ENCODE assay signal across 22 mouse cellular contexts in the genomic region with DNA sequence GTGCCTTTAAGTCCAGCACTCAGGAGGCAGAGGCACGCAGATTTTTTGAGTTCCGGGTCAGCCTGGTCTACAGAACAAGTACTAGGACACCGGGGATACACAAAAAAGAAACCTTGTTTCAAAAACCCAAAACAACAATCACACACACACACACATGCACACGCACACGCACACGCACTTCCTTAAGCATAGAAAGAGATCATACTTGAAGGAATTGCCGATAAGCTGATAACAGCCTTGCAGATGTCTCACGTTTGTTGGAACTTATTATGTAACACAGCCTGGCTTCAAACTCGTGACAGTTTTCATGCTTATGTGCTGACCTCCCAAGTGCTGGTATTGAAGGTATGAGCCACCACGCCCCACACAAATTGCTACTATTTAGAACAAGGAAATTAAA.
"Had no signal": no experiment of that assay in that cellular context is flagged by ENCODE, and none has a peak within 500 bp of the region (broad histone marks: within the 10 kb centered on the region; RNA-seq: fewer than 3 reads in every experiment).

No protein-coding gene starts in this region.

- H3K4me2 ChIP-seq: kidney, embryonic 15.5 days; limb, embryonic 12.5 days; limb, embryonic 15.5 days; lung, embryonic 15.5 days; midbrain, embryonic 12.5 days; midbrain, embryonic 15.5 days; neural tube, embryonic 13.5 days had no signal

- H3K4me3 ChIP-seq: kidney, embryonic 15.5 days; left cerebral cortex, adult 2 months; limb, embryonic 12.5 days; limb, embryonic 15.5 days; lung, embryonic 15.5 days; midbrain, embryonic 12.5 days; midbrain, embryonic 15.5 days; neural tube, embryonic 13.5 days had no signal

- H3K27ac ChIP-seq: kidney, embryonic 15.5 days; left cerebral cortex, adult 2 months; limb, embryonic 12.5 days; limb, embryonic 15.5 days; liver, embryonic 14.5 days; lung, embryonic 15.5 days; macrophage; midbrain, embryonic 12.5 days; midbrain, embryonic 15.5 days; neural tube, embryonic 13.5 days; stomach, postnatal 0 days had no signal

- H3K9me3 ChIP-seq: kidney, embryonic 15.5 days; limb, embryonic 12.5 days; limb, embryonic 15.5 days; lung, embryonic 15.5 days; midbrain, embryonic 12.5 days; midbrain, embryonic 15.5 days; neural tube, embryonic 13.5 days had no signal

- DNase-seq: kidney, adult 11 months; kidney, adult 8-10 months; kidney, postnatal 10 days; kidney, postnatal 36 days; layer of hippocampus, postnatal 36 days; lung, adult 18-20 months; lung, postnatal 10 days; retina, postnatal 1 day; right cerebral cortex, postnatal 25 days; thymus, adult 2 months; thymus, postnatal 14 days had no signal

- ATAC-seq: midbrain, embryonic 15.5 days had no signal

- H3K4me1 ChIP-seq: limb, embryonic 12.5 days; midbrain, embryonic 12.5 days had no signal

- H3K36me3 ChIP-seq: kidney, embryonic 15.5 days; limb, embryonic 12.5 days; limb, embryonic 15.5 days; lung, embryonic 15.5 days; midbrain, embryonic 12.5 days; midbrain, embryonic 15.5 days; neural tube, embryonic 13.5 days had no signal

- H3K27me3 ChIP-seq: kidney, embryonic 15.5 days; limb, embryonic 12.5 days; lung, embryonic 15.5 days; midbrain, embryonic 15.5 days; neural tube, embryonic 13.5 days had no signal

- H3K9ac ChIP-seq: kidney, embryonic 15.5 days; limb, embryonic 12.5 days; limb, embryonic 15.5 days; liver, embryonic 14.5 days; lung, embryonic 15.5 days; midbrain, embryonic 12.5 days; midbrain, embryonic 15.5 days; neural tube, embryonic 13.5 days had no signal
